Mouse (Mus musculus) heart, postnatal 10 days (tissue): ENCODE measurements at regions not wholly inside any gene's neighbourhood (a gene's known extent, or its start where the extent isn't known, plus 50 kb on each side); places are given as distances from the start of the nearest gene placed in this dataset.
A peak's percentile ranks its signal among the peaks of the same experiment; 100 is the strongest.

ENCODE experiments used
- DNase-seq, 2 experiments: peaks; one replicate each; pipeline ENCODE4 v3.0.0; 2021
- intact Hi-C: fragments of 180-260 bp; cut with DNase I; formaldehyde crosslinking; loops from one replicate; pipeline ENCODE4 v1.15.1; 2025

DNA sequence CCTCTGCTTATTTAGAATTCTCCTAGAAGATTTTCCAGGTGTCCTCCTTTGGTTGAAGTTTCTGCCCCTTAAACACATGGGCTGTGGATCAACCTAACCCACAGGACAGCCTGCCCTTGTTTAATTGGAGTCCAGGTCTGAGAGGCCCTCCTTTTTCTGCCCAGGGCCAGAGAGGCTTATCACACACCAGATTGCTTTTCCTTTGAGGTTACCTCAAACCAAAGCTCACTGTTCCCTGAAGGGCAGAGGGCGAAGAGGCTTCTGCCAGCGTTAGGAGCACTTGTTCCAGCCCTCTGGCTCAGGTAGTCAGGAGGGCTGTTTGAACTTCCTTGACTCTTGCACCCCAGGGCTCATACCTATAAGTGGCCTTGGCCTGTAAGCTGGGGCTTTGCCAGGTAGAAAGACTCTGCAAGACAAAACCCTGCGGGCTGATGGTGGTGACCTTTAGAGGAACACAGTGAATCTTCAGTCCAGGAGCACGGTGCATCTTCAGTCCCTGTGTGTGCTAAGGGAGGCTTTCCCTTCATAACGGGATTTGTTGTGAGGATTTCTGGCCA, 81.1 kb upstream of the Plcl2 start:
- intact Hi-C loops: no loop called here
- no peak for DNase-seq

DNA sequence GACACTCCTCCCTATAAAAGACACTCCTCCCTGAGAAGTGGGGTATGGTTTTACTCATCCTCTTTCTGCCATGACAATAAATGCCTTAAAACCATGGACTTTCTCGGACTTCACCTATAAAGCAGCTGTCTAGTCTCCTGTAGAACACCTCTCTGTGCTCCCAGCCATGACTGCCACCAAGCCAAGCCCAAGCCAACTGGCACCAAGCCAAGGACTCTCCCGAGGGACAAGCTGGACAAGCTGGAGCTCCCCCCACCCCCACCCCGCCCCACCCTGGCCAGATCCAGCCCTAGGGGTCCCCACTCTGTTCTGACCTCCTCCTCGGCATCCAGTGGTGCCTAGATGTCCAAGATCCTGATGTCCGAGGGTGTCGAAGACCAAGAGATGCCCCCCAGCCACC, 76.6 kb upstream of the Plcl2 start:
- intact Hi-C loops: no loop called here

DNA sequence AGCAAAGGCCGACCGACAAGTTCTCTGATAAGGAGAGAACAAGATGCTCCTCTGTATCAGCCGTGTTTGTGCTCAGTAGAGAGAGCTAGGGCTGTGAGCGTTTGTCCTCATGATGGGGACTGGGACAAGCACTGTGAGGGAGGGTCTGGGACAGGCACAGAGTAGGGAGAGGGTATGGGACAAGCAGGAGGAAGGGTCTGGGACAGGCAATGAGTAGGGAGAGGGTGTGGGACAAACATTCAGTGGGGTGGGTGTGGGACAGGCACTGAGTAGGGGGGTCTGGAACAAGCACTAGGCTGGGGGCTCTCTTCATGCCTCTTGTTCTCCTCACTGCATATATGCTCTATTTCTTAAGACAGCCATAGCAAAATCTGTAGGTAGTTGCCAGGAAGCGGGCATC, 70.2 kb upstream of the Plcl2 start:
- intact Hi-C loops: no loop called here
- no peak for DNase-seq

More for the DNA sequence above, 76.6 kb upstream of the Plcl2 start:
- DNase-seq: no peak

DNA sequence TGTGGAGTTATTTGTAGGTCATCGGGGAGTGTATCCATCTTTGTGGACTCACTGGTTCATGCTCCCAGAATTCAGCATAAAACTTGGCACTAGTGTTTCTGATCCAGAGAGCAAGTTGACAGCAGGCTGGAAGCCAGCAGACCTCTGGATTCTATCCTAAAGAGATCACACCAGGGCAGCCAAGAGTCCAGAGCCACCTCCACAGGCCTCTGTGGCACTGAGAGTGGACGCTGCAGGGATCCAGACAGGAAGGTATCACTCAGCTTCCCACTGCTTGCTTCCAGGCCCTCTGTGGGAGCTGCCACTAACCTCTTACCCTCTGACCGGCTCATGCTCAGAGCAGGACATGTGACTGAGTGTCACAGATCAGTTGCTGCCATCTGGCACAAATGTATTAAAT, 69.8 kb upstream of the Plcl2 start:
- DNase-seq: peak; percentile 48
- intact Hi-C loops: no loop called here

DNA sequence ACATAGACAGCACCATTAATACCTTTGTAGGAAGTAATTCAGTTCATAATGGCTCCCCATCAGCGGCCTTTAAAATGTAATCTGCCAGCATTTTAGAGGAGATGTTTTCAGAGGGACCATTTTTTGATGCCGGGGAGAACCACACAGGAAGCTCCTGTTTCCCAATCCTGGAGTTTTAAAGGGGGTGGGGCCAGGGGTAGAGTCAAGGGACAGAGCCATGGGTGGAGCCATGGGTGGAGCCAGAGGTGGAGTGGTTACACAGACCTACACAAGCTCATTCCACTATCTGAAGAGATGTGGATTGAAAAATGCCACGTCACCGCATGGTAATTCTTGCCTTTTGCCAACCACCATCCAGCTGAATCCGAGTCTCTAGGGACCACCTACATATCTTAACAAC, 67.1 kb upstream of the Plcl2 start:
- no peak for DNase-seq
- intact Hi-C loops: no loop called here

DNA sequence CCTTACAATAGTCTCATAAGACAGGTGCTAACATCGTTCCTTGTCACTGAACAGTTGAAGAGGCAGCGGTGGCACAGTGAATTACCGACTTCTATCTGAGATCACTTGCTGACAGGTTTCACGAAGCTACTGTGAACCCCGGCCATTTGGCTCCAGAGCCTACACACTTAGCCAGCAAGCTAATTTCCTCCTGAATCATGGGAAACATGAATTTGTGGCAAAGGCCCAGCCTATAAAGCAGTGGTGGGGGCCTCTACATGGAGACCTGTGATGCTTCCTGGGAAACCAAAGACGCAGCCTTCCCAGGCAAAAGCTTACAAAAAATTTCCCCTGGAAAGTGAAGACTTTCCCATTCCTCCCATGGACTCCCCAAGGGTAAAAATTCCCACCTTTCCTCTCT, 66.3 kb upstream of the Plcl2 start:
- peak in 1 of 2 experiments; percentile 8 for DNase-seq
- intact Hi-C loops: no loop called here

DNA sequence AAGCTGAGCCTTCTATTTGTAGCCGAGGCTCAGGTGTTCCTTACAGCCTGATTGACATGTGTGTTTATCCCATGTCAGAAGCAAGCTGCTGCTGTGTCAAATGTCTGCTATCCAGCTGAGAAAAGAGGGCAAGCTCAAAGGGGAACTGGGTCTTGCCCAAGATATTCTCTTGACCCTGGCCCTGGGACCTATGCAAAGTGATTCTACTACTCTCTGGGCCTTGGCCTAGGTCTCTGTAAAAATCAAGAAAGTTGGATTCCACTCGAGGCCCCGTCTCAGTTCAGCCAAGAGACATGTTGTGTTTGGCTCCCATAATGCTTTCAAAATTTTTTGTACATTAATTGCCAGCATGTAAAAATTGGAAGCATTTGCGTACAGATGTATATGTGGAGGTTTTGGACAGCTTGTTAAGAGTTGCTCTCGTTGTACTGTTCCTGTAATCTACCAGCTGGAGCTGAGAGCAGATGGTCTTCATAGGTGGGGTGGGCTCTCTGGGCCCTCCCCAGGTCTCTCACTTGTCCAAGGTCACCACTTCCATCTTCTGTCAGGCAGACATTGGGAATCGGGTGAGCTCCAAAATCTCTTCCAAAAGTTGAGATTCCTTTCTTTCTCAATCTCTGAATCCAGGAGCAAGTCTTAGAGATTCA, 65.7 kb upstream of the Plcl2 start:
- intact Hi-C loops: no loop called here
- DNase-seq: peak; percentile 19 to 26

DNA sequence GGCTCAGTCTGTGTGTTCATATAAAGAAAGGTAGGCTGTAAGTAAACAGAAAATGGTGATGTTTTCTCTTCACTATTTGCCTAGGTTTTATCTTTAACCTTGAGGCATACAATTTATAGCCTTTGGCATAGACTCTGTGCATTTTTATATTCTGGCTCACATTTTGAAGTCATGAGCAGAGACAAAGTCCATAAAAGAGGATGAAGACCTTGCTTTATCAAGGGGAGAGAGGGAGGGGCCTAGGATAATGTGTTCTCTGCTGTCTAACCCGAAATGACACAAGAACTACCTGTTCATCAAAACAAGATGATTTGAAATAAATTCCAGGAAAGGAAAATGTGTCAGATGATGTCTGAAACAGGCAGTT, 65.2 kb upstream of the Plcl2 start:
- DNase-seq: no peak

DNA sequence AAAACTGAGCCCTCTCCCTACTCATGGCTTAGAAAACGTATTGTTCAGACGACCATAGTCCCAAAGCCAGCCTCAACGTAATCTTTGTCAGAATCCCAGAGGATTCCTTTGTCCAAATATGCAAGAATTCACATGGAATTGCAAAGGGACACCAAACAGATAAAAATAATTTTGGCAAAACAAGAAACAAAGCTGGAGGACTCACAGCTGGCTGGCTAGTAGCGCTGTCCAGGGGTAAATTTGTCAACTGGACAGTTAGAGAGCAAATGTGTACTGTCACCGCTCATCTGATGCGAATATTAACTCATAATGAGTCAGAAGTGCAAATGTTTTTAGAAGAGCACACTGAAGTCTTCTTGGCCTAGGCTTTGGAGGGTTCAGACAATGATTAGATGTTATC, 60.5 kb upstream of the Plcl2 start:
- DNase-seq: peak; percentile 13 to 20

More for the DNA sequence above, 65.2 kb upstream of the Plcl2 start:
- intact Hi-C loops: no loop called here

DNA sequence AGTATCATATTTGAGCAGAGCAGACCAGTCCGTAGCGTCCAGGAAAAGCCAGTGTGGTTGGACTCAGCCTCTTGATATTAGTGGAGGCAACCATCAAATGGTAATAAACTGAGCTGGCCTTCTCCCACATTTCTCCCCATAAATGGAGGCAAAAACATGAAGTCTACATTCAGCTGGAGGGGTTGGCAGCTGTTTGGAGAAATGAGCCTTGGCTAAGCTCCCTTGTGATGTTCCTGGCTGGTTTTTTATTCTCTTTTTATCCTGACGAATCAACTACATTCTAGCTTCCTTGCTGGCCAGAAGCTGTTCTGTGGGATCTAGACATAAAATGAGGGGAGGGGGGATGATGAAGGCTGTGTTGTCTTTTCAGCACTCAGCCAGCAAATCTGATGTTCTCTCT, 57.6 kb upstream of the Plcl2 start:
- no peak for DNase-seq
- intact Hi-C loops: no loop called here

More for the DNA sequence above, 60.5 kb upstream of the Plcl2 start:
- intact Hi-C loops: no loop called here

DNA sequence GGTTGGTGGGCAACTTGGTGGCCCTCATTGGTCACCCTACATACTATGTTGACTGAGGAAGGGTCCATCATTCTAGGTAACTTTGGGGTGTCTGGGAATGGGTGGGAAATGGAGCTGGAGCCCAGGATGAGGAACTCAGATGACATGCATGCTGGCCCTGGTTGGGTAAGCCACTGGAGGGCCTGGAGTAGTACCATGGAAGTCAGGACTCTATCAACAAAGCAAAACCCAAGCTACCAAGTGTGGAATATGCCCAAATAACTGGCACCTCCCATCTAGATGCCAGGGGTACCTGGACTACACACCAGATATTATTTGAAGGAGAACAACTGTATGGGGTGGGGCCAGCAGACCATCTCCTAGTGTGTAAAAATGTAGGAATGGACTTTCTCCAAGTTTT, 55.7 kb upstream of the Plcl2 start:
- intact Hi-C loops: no loop called here
- DNase-seq: no peak

DNA sequence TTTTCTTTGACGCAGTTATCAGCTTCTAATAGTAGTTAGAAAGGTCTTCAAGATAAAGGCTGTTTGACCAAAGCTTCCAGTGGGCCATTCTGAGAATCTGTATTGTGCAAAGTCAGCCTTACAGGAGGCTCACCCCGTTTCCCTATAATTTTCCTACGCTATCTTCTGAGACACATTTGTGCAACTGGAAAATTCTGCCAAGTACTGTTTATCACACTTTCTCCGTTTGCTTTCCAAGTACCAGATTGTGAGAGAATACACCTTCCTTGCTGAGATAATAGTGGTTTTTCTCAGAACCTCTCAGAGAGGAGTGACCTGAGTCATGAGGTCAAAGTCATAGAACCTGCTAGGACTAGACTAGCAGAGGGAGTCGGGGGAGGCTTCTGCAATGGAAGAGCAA, 55.2 kb upstream of the Plcl2 start:
- no peak for DNase-seq
- intact Hi-C loops: no loop called here

DNA sequence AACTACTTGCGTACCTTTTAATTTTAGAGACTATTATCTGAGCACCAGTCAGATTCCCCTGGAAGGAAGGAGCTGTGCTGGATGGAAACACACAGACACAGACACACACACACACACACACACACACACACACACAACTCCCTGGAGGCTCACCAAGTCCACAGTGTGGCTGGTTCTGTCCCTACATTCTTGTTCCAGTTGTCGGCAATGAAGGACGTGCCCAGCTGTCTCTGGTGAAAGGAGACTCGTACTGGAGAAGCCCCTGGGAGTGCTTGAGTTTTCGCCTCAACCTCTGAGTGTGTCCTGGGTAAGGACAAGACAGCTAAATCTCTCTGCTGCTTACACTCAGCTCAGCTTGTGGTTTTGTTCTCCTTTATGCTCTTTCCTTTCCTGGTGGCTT, 54.3 kb upstream of the Plcl2 start:
- intact Hi-C loops: no loop called here
- DNase-seq: no peak

DNA sequence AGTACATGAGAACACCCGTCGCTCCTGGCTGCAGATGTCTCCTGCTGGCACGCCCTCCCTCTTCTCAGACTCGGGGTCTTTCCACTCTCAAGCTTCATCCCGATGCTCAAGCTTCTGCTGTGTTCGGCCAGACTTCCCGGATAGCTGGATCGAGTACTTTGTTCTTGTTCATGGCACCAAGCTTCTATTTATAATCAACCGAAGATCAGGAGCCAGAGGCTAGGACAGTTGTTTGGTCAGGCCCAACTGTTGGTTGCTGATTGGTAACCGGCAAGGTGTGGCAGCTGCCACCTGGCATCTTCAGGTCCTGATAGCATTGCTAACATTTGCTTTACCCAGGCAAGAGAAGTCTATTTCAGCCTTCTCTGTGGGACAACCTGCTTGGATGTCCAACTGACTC, 53.5 kb upstream of the Plcl2 start:
- DNase-seq: no peak
- intact Hi-C loops: no loop called here

DNA sequence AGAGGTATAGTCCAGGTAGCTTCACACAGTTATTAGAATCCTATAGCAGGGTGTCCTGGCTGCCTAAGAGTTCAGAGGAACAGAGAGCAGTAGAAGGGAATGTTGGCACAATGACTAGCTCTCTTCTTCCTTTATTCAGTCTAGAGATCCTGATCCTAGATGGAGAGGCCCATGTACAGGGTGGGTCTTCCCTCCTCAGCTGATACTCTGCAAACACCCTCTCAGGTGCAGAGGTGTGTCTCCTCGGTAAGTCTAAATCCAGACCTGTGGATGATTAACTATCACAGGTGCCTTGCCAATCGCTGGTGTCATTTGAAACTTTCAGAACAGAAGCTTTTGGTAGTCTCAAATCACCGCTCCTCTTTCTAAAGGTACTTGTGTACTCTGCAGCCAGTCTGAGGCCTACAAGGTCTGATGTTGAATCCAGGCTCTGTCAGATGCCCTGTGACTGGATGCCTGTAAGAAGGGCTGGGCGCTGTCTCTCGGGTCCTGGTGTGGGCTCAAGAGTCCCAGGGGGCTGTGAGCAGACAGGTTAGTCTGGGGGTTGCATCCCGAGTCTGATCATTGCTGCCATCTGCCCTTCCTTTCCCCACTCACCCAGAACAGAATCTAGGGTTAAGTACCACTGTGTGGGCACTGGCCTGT, 52.0 kb upstream of the Plcl2 start:
- intact Hi-C loops: no loop called here
- DNase-seq: no peak

DNA sequence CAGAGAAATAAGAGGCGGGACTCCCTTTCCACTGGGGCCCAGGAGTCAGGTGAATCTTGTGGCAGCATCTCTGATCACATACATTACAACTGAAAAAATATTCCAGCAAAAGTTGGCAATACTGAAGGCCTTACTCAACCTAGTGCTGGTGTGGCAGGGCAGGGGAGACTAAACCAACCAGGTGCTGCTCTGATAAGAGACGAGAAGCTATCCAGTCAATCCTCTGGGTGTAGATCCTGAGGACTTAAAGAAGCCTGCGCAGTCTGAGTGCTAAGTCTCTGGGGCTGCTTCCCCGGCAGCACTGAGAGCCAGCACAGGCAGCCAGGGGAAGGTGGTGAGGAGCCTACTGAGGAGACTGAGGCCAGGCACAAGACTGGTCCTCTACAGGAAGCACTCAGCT, 51.0 kb upstream of the Plcl2 start:
- intact Hi-C loops: no loop called here
- DNase-seq: no peak
